ENCODE assay signal across 23 mouse cellular contexts in genomic region chr14:17457946-17458345, GRCm38 (mm10).
DNase-seq lines count a peak whose midpoint lies in the region; ATAC-seq and TF ChIP-seq lines count a peak whose summit lies in the region.
"Had no signal": no experiment of that assay in that cellular context is flagged by ENCODE, and none has a peak within 500 bp of the region (broad histone marks: within the 10 kb centered on the region; RNA-seq: fewer than 3 reads in every experiment).

No protein-coding gene starts in this region.

- H3K4me2 ChIP-seq in forebrain, embryonic 14.5 days (ENCODE audit: low read length) = no peak overlapping the region
- H3K4me2 ChIP-seq in forebrain, postnatal 0 days (ENCODE audit: low read depth) = no peak overlapping the region
- H3K4me2 ChIP-seq in lung, embryonic 16.5 days (ENCODE audit: low read depth, low read length) = no peak overlapping the region
- H3K4me2 ChIP-seq: embryonic facial prominence, embryonic 15.5 days; forebrain, embryonic 15.5 days; heart, embryonic 11.5 days; heart, embryonic 15.5 days; hindbrain, embryonic 13.5 days had no signal

- H3K9ac ChIP-seq in forebrain, embryonic 14.5 days (ENCODE audit: low read length) = no peak overlapping the region
- no peak overlapping the region for H3K9ac ChIP-seq in forebrain, postnatal 0 days
- no peak overlapping the region for H3K9ac ChIP-seq in lung, embryonic 16.5 days (ENCODE audit: low read length)
- H3K9ac ChIP-seq in heart, adult 2 months (ENCODE audit: low read depth, low read length) = no peak overlapping the region
- H3K9ac ChIP-seq: embryonic facial prominence, embryonic 15.5 days; forebrain, embryonic 15.5 days; heart, embryonic 15.5 days; hindbrain, embryonic 13.5 days had no signal

- TF ChIP-seq POLR2A in heart, adult 2 months (IDR thresholded peaks at IDR 0.05; ENCODE audit: insufficient read depth, low read depth, low read length) = no peak

- WGBS in forebrain, embryonic 14.5 days = 46% methylated on average over 2 of the region's 2 CpGs
- WGBS in forebrain, postnatal 0 days = 28% methylated on average over 2 of the region's 2 CpGs
- WGBS in lung, embryonic 16.5 days = 36% methylated on average over 2 of the region's 2 CpGs
- WGBS in heart, adult 2 months = 32% methylated on average over 2 of the region's 2 CpGs

- H3K4me3 ChIP-seq in forebrain, embryonic 14.5 days (ENCODE audit: low read depth, low read length) = no peak overlapping the region
- no peak overlapping the region for H3K4me3 ChIP-seq in forebrain, postnatal 0 days (ENCODE audit: low read depth, low read length)
- H3K4me3 ChIP-seq in lung, embryonic 16.5 days (ENCODE audit: low read length) = no peak overlapping the region
- no peak overlapping the region for H3K4me3 ChIP-seq in heart, adult 2 months
- H3K4me3 ChIP-seq: embryonic facial prominence, embryonic 15.5 days; erythroblast, embryonic 14.5 days; forebrain, embryonic 10.5 days; forebrain, embryonic 15.5 days; heart, embryonic 15.5 days; hindbrain, embryonic 13.5 days had no signal

- no peaks in the 10 kb centered on the region for H3K79me2 ChIP-seq in heart, adult 2 months (replicated peaks; ENCODE audit: control insufficient read depth, insufficient read depth, low read length)

- DNase-seq in forebrain, embryonic 14.5 days (ENCODE audit: low spot score) = peak; percentile 4
- DNase-seq in forebrain, postnatal 0 days = no peak
- DNase-seq in lung, postnatal 14 days = no peak
- DNase-seq in Muller cell, postnatal 12 days (ENCODE audit: inconsistent ontology term) = peak; percentile 34
- DNase-seq in lung, postnatal 36 days = peak; percentile 38
- no peak for DNase-seq in heart, adult 2 months
- DNase-seq: adrenal gland, postnatal 14 days; cerebellum, adult 18-20 months; cerebellum, adult 9-11 months; cerebellum, postnatal 36 days; gastrocnemius, postnatal 10 days; heart, adult 18-20 months; heart, postnatal 14 days had no signal

- no peaks in the 10 kb centered on the region for H3K4me1 ChIP-seq in forebrain, embryonic 14.5 days (ENCODE audit: control insufficient read depth, insufficient read depth, low read length)
- H3K4me1 ChIP-seq in forebrain, postnatal 0 days (ENCODE audit: insufficient read depth) = no peaks in the 10 kb centered on the region
- H3K4me1 ChIP-seq in lung, embryonic 16.5 days (replicated peaks; ENCODE audit: control insufficient read depth, insufficient read depth, low read length) = no peaks in the 10 kb centered on the region
- H3K4me1 ChIP-seq in heart, adult 2 months (ENCODE audit: control insufficient read depth, insufficient read depth, low read length) = no peaks in the 10 kb centered on the region
- H3K4me1 ChIP-seq: embryonic facial prominence, embryonic 15.5 days; forebrain, embryonic 10.5 days; forebrain, embryonic 15.5 days; heart, embryonic 15.5 days; hindbrain, embryonic 13.5 days had no signal

- no peak for TF ChIP-seq CTCF in forebrain, postnatal 0 days (IDR thresholded peaks at IDR 0.05; ENCODE audit: low read depth)
- TF ChIP-seq CTCF in heart, adult 2 months (IDR thresholded peaks at IDR 0.05) = no peak

- no peak overlapping the region for H3K27ac ChIP-seq in forebrain, embryonic 14.5 days (ENCODE audit: low read depth, low read length)
- no peak overlapping the region for H3K27ac ChIP-seq in forebrain, postnatal 0 days (ENCODE audit: low read depth, low read length)
- H3K27ac ChIP-seq in lung, embryonic 16.5 days (ENCODE audit: low read length) = no peak overlapping the region
- no peak overlapping the region for H3K27ac ChIP-seq in heart, adult 2 months
- H3K27ac ChIP-seq: embryonic facial prominence, embryonic 15.5 days; forebrain, embryonic 10.5 days; forebrain, embryonic 15.5 days; heart, embryonic 15.5 days; hindbrain, embryonic 13.5 days had no signal

- H3K27me3 ChIP-seq in forebrain, embryonic 14.5 days (replicated peaks; ENCODE audit: control insufficient read depth, insufficient read depth, low read length) = no peaks in the 10 kb centered on the region
- H3K27me3 ChIP-seq in forebrain, postnatal 0 days (ENCODE audit: insufficient read depth, low read length) = no peaks in the 10 kb centered on the region
- H3K27me3 ChIP-seq in lung, embryonic 16.5 days (ENCODE audit: control insufficient read depth, insufficient read depth, low read depth, low read length) = no peaks in the 10 kb centered on the region
- H3K27me3 ChIP-seq in heart, adult 2 months (ENCODE audit: control insufficient read depth, insufficient read depth, low read length) = no peaks in the 10 kb centered on the region
- H3K27me3 ChIP-seq: embryonic facial prominence, embryonic 15.5 days; forebrain, embryonic 15.5 days; heart, embryonic 15.5 days; hindbrain, embryonic 13.5 days had no signal

- ATAC-seq in forebrain, embryonic 14.5 days = no peak
- ATAC-seq in forebrain, postnatal 0 days = no peak
- peak; percentile 45; the same call in 1 of the 2 replicates for ATAC-seq in lung, embryonic 16.5 days (ENCODE audit: low read depth)
- ATAC-seq: activated CD4-positive, CD25-positive, alpha-beta regulatory T cell, adult 4 months; forebrain, embryonic 15.5 days; Patski had no signal

- intact Hi-C loops in heart, adult 2 months (cut with DNase I) = no loop called here

- no peak for TF ChIP-seq EP300 in heart, adult 2 months (IDR thresholded peaks at IDR 0.05; ENCODE audit: insufficient read depth, low read depth, low read length)

- no peaks in the 10 kb centered on the region for H3K36me3 ChIP-seq in forebrain, embryonic 14.5 days (ENCODE audit: control insufficient read depth, insufficient read depth, low read length)
- no peaks in the 10 kb centered on the region for H3K36me3 ChIP-seq in forebrain, postnatal 0 days (ENCODE audit: insufficient read depth)
- no peaks in the 10 kb centered on the region for H3K36me3 ChIP-seq in lung, embryonic 16.5 days (ENCODE audit: control insufficient read depth, insufficient read depth, low read length)
- H3K36me3 ChIP-seq in heart, adult 2 months (ENCODE audit: control insufficient read depth, insufficient read depth, low read length) = no peaks in the 10 kb centered on the region
- H3K36me3 ChIP-seq: embryonic facial prominence, embryonic 15.5 days; forebrain, embryonic 10.5 days; forebrain, embryonic 15.5 days; heart, embryonic 15.5 days; hindbrain, embryonic 13.5 days had no signal

- H3K9me3 ChIP-seq in forebrain, embryonic 14.5 days (replicated peaks; ENCODE audit: control insufficient read depth, low read length) = no peaks in the 10 kb centered on the region
- H3K9me3 ChIP-seq in forebrain, postnatal 0 days (ENCODE audit: low read length) = no peaks in the 10 kb centered on the region
- H3K9me3 ChIP-seq in lung, embryonic 16.5 days (ENCODE audit: control insufficient read depth, low read length) = no peaks in the 10 kb centered on the region
- H3K9me3 ChIP-seq: embryonic facial prominence, embryonic 15.5 days; forebrain, embryonic 10.5 days; forebrain, embryonic 15.5 days; heart, embryonic 15.5 days; hindbrain, embryonic 13.5 days had no signal

Comparison
In these comparisons a context has a peak if more than half of its experiments do, and no peak if none do; other contexts are left out.
1. DNase-seq: peak in forebrain, embryonic 14.5 days (single experiment), Muller cell, postnatal 12 days (single experiment) and lung, postnatal 36 days (single experiment); none in forebrain, postnatal 0 days (single experiment), lung, postnatal 14 days (single experiment) and heart, adult 2 months (0 of 2).